Mouse (Mus musculus): ENCODE measurements around the gene A630023A22Rik. TPM values are rescaled to one million over a fixed set of nuclear protein-coding genes. Genes with fewer than 3 reads are reported as not detected.

Gene A630023A22Rik
- polyA plus RNA-seq, 1 experiment from 2014 or later = not detected

DNA sequence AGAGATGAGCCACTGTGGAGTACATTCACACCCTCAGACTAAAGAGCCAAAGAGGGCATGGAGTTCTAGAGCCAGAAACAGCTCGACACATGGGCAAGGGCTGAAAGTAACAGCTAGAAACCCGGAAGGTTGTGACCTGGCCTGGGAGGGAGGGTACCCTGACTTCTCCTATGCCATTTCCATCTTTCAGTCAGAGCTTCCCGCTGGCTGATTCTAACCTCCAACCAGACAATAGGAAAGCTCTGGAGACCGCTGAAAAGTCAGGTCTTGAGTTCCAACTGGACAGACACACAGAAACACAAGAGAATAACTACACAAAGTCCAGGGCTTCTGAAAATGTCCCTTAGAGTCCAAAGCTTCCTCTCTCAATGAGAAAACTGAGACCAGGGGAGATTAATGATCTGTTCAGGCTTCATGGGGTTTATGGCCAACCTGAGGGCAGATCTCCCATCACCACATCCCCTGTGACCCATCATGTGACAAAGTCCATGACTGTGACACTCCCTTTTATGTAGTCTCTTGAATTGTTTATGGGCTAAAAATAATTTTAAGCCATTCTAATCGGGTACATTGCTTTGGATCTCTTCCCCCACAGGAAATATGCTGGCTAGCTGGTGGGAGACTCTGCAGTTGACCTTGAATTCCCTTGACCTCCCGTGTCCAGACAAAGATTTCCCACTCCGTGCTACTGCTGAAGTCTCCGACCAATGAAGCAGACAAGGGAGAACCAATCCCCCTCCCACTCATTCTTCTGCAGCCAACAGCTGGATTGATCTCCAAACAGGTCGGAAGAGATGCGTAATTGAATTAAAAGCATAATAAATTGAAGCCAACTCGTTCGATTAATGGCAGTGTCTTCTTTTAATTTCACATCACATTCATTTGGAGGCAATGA is 17.7 kb upstream of the A630023A22Rik start:
- Histone ChIP-seq H3K27ac (ENCODE audit: low read length) (no peak overlapping the region), H3K9me3 (ENCODE audit: control insufficient read depth, low read length) (no peaks in the 10 kb centered on the region), H3K4me2 (ENCODE audit: low read length) (no peak overlapping the region), H3K9ac (replicated peaks; ENCODE audit: low read depth, low read length) (no peak overlapping the region), H3K4me1 (replicated peaks; ENCODE audit: control insufficient read depth, insufficient read depth, low read length) (no peaks in the 10 kb centered on the region), H3K27me3 (replicated peaks; ENCODE audit: control insufficient read depth, insufficient read depth, low read length) (no peaks in the 10 kb centered on the region), H3K4me3 (replicated peaks; ENCODE audit: low read length) (no peak overlapping the region), H3K36me3 (ENCODE audit: control insufficient read depth, insufficient read depth) (no peaks in the 10 kb centered on the region)
- WGBS = 82% methylated on average over 12 of the region's 12 CpGs
- ATAC-seq = no peak

DNA sequence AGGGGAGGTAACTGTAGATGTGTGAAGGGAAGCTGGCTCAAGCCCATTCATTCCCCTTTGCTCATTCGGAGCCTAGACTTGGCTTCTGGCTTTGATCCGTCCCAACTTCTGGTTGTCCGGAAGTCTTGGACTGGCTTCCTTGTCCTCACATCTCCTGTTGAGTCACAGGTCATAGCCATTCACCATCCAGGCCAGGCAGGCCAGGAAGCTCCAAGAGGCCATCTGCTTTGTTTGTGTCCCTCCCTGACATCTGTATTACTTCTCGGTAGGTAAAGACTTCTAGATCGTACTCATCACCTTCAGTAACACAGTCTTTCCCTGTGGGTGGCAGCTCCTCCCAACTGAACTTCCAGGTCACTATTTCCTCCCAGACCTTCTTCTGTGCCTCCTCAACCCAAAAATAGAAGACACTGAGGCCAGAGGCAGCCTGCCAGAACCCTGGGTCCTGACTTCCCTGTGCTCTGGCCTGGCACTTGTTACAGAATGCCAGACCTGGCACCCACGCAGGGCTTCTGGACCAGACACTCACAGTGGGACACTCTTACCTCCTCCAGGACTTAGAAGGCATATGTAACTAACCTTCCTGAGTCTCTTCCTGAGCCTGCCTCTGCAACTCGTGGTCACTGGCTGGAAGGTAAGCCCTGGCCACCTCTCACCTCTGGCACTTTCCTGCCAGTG is 16.6 kb upstream of the A630023A22Rik start:
- no peaks in the 10 kb centered on the region for H3K9me3 ChIP-seq (ENCODE audit: control insufficient read depth, low read length)
- ATAC-seq = no peak
- no peaks in the 10 kb centered on the region for H3K27me3 ChIP-seq (replicated peaks; ENCODE audit: control insufficient read depth, insufficient read depth, low read length)
- H3K4me1 ChIP-seq (replicated peaks; ENCODE audit: control insufficient read depth, insufficient read depth, low read length) = no peaks in the 10 kb centered on the region
- H3K4me2 ChIP-seq (ENCODE audit: low read length) = no peak overlapping the region
- no peak overlapping the region for H3K27ac ChIP-seq (ENCODE audit: low read length)
- H3K36me3 ChIP-seq (ENCODE audit: control insufficient read depth, insufficient read depth) = no peaks in the 10 kb centered on the region
- H3K4me3 ChIP-seq (replicated peaks; ENCODE audit: low read length) = no peak overlapping the region
- H3K9ac ChIP-seq (replicated peaks; ENCODE audit: low read depth, low read length) = no peak overlapping the region
- WGBS = 82% methylated on average over 7 of the region's 7 CpGs

GRCm38 (mm10) chr14:34114311-34114710 is 11.8 kb upstream of the A630023A22Rik start:
- Histone ChIP-seq H3K27me3 (replicated peaks; ENCODE audit: control insufficient read depth, insufficient read depth, low read length) (no peaks in the 10 kb centered on the region), H3K4me1 (replicated peaks; ENCODE audit: control insufficient read depth, insufficient read depth, low read length) (no peaks in the 10 kb centered on the region), H3K4me3 (replicated peaks; ENCODE audit: low read length) (no peak overlapping the region), H3K4me2 (ENCODE audit: low read length) (no peak overlapping the region), H3K9ac (replicated peaks; ENCODE audit: low read depth, low read length) (no peak overlapping the region), H3K9me3 (ENCODE audit: control insufficient read depth, low read length) (no peaks in the 10 kb centered on the region), H3K36me3 (ENCODE audit: control insufficient read depth, insufficient read depth) (no peaks in the 10 kb centered on the region), H3K27ac (ENCODE audit: low read length) (no peak overlapping the region)
- ATAC-seq = no peak
- whole genome bisulfite sequencing = 83% methylated on average over 4 of the region's 4 CpGs

DNA sequence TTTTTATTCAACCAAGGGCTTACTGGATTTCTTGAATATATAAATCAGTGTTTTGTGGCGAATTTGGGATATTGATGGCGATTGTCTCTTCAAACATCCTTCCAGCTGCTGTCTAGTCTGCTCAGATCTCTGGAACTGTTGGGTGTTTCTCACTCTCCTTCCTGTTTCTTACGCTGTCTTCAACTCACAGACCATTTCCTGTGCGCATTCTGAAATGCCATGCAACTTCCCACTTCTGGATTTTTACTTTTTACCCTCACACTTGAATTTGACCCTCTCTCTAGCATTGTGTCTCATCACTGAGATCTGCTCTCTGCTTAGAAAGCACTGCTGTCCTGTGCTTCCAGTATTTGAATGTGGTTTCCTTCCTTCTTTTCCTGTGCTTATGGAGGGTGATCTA is 5.0 kb upstream of the A630023A22Rik start:
- Histone ChIP-seq H3K9ac (replicated peaks; ENCODE audit: low read depth, low read length) (no peak overlapping the region), H3K4me2 (ENCODE audit: low read length) (no peak overlapping the region), H3K9me3 (ENCODE audit: control insufficient read depth, low read length) (no peaks in the 10 kb centered on the region), H3K4me3 (replicated peaks; ENCODE audit: low read length) (no peak overlapping the region), H3K36me3 (ENCODE audit: control insufficient read depth, insufficient read depth) (no peaks in the 10 kb centered on the region), H3K27ac (ENCODE audit: low read length) (no peak overlapping the region), H3K4me1 (replicated peaks; ENCODE audit: control insufficient read depth, insufficient read depth, low read length) (no peaks in the 10 kb centered on the region), H3K27me3 (replicated peaks; ENCODE audit: control insufficient read depth, insufficient read depth, low read length) (no peaks in the 10 kb centered on the region)
- no peak for ATAC-seq
- 82% methylated on average over 4 of the region's 4 CpGs for WGBS

- WGBS = 62% methylated on average over 12 of the region's 12 CpGs
- H3K27ac ChIP-seq (ENCODE audit: low read length) = no peak overlapping the region
- H3K4me2 ChIP-seq (ENCODE audit: low read length) = no peak overlapping the region
- no peak overlapping the region for H3K4me3 ChIP-seq (replicated peaks; ENCODE audit: low read length)
- H3K27me3 ChIP-seq (replicated peaks; ENCODE audit: control insufficient read depth, insufficient read depth, low read length) = no peaks in the 10 kb centered on the region
- no peak overlapping the region for H3K9ac ChIP-seq (replicated peaks; ENCODE audit: low read depth, low read length)
- H3K9me3 ChIP-seq (ENCODE audit: control insufficient read depth, low read length) = no peaks in the 10 kb centered on the region
- ATAC-seq = no peak
- H3K4me1 ChIP-seq (replicated peaks; ENCODE audit: control insufficient read depth, insufficient read depth, low read length) = no peaks in the 10 kb centered on the region
- no peaks in the 10 kb centered on the region for H3K36me3 ChIP-seq (ENCODE audit: control insufficient read depth, insufficient read depth)
These were observed 4.0 kb upstream of the A630023A22Rik start for GRCm38 (mm10) chr14:34106389-34107062.

GRCm38 (mm10) chr14:34104892-34105291 is 2.3 kb upstream of the A630023A22Rik start:
- WGBS = 22% methylated on average over 8 of the region's 8 CpGs
- no peaks in the 10 kb centered on the region for H3K9me3 ChIP-seq (ENCODE audit: control insufficient read depth, low read length)
- H3K4me1 ChIP-seq (replicated peaks; ENCODE audit: control insufficient read depth, insufficient read depth, low read length) = no peaks in the 10 kb centered on the region
- H3K4me3 ChIP-seq (replicated peaks; ENCODE audit: low read length) = no peak overlapping the region
- H3K4me2 ChIP-seq (ENCODE audit: low read length) = no peak overlapping the region
- no peak overlapping the region for H3K27ac ChIP-seq (ENCODE audit: low read length)
- H3K36me3 ChIP-seq (ENCODE audit: control insufficient read depth, insufficient read depth) = no peaks in the 10 kb centered on the region
- no peak for ATAC-seq
- H3K9ac ChIP-seq (replicated peaks; ENCODE audit: low read depth, low read length) = no peak overlapping the region
- no peaks in the 10 kb centered on the region for H3K27me3 ChIP-seq (replicated peaks; ENCODE audit: control insufficient read depth, insufficient read depth, low read length)

DNA sequence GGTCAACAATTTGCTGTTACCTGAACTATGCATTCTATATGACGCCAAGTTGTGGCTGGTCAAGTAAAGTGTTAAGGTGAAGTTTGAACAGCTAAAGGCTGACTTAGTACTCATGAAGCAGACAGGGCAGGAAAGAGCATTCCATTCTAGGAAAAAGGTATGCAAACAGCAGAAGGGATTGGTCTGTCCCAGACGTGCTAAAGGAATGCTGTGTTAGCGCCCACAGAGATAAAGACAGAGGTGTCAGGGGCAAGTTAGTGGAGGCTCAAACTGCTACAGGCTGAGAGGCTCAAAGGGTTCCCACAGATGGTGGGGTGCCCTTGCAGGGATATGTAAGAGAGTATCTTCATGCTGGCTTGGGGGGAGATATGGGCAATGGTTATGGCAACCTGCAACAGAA is 1.3 kb upstream of the A630023A22Rik start:
- Histone ChIP-seq H3K27me3 (replicated peaks; ENCODE audit: control insufficient read depth, insufficient read depth, low read length) (no peaks in the 10 kb centered on the region), H3K4me3 (replicated peaks; ENCODE audit: low read length) (no peak overlapping the region), H3K4me1 (replicated peaks; ENCODE audit: control insufficient read depth, insufficient read depth, low read length) (no peaks in the 10 kb centered on the region), H3K9ac (replicated peaks; ENCODE audit: low read depth, low read length) (no peak overlapping the region), H3K36me3 (ENCODE audit: control insufficient read depth, insufficient read depth) (no peaks in the 10 kb centered on the region), H3K4me2 (ENCODE audit: low read length) (no peak overlapping the region), H3K9me3 (ENCODE audit: control insufficient read depth, low read length) (no peaks in the 10 kb centered on the region), H3K27ac (ENCODE audit: low read length) (no peak overlapping the region)
- WGBS = 89% methylated on average over 3 of the region's 3 CpGs
- ATAC-seq = no peak

DNA sequence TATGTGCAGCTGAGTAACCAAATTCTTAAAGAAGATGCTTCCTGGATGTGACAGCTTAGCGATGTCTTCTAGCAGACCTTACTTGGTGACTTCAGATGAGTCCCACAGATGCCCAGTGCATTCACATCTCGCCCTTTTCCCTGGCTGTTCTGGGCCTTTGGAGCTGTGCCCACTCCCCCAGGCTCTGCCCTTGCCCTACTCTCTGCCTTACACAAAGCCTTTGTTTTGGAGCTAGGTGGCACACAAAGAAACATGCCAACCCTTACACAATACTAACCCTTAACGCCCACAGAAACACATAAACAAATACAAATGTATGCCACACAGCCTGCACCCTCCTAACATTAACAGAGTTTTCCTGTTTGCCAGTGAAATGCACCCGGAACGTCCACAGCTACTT is 6.4 kb downstream of the A630023A22Rik start:
- no peaks in the 10 kb centered on the region for H3K9me3 ChIP-seq (ENCODE audit: control insufficient read depth, low read length)
- no peak overlapping the region for H3K27ac ChIP-seq (ENCODE audit: low read length)
- 68% methylated on average over 5 of the region's 5 CpGs for WGBS
- no peak overlapping the region for H3K4me3 ChIP-seq (replicated peaks; ENCODE audit: low read length)
- no peaks in the 10 kb centered on the region for H3K36me3 ChIP-seq (ENCODE audit: control insufficient read depth, insufficient read depth)
- ATAC-seq = no peak
- H3K4me2 ChIP-seq (ENCODE audit: low read length) = no peak overlapping the region
- no peaks in the 10 kb centered on the region for H3K4me1 ChIP-seq (replicated peaks; ENCODE audit: control insufficient read depth, insufficient read depth, low read length)
- H3K9ac ChIP-seq (replicated peaks; ENCODE audit: low read depth, low read length) = no peak overlapping the region
- no peaks in the 10 kb centered on the region for H3K27me3 ChIP-seq (replicated peaks; ENCODE audit: control insufficient read depth, insufficient read depth, low read length)

DNA sequence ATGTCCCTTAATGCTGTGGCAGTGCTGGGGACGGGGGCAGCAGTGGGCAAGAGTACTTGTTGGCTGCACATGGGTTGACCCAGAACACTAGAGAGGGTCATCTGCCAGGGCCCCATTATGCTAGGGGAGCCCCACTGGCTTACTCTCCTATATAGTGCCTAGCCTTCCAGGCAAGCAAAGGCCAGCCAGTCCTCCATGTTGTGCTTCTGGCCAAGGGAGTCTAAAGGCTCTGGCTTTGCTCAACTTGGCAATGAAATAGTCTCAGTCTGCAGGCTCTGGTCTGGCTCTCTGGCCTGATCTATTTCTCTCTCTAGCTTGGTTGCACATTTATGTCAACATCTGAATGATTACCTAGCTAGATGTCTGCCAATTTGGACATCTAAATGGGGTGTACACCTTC is 9.7 kb downstream of the A630023A22Rik start:
- Histone ChIP-seq H3K36me3 (ENCODE audit: control insufficient read depth, insufficient read depth) (no peaks in the 10 kb centered on the region), H3K27ac (ENCODE audit: low read length) (no peak overlapping the region), H3K9ac (replicated peaks; ENCODE audit: low read depth, low read length) (no peak overlapping the region), H3K4me3 (replicated peaks; ENCODE audit: low read length) (no peak overlapping the region), H3K27me3 (replicated peaks; ENCODE audit: control insufficient read depth, insufficient read depth, low read length) (no peaks in the 10 kb centered on the region), H3K9me3 (ENCODE audit: control insufficient read depth, low read length) (no peaks in the 10 kb centered on the region), H3K4me1 (replicated peaks; ENCODE audit: control insufficient read depth, insufficient read depth, low read length) (no peaks in the 10 kb centered on the region), H3K4me2 (ENCODE audit: low read length) (no peak overlapping the region)
- WGBS = 89% methylated on average over 1 of the region's 1 CpGs
- ATAC-seq = no peak
